Mouse (Mus musculus) limb, embryonic 12.5 days (tissue): Measurements from ENCODE around the gene Slc22a18. TPM values are rescaled to one million over a fixed set of nuclear protein-coding genes. Genes with fewer than 3 reads are reported as not detected.

Experiments
- ATAC-seq: fragments of 200-750 bp; cut with Nextera tagmentation; 2 replicates; pipeline ENCODE4 v1.8.0; 2017; ENCODE audit warnings: low read depth, moderate TSS enrichment; ENCODE audit not compliant: insufficient number of reproducible peaks, insufficient read depth, low FRiP score, low TSS enrichment
- H3K27ac ChIP-seq: fragments of 300-500 bp; sonication (generic); 2 replicates; pipeline ENCODE4 v1.5.1; 2016; ENCODE audit warnings: mild to moderate bottlenecking, moderate library complexity
- H3K27me3 ChIP-seq: fragments of 300-500 bp; sonication (generic); 2 replicates; pipeline ENCODE4 v1.6.1; 2016; ENCODE audit warnings: mild to moderate bottlenecking, moderate library complexity
- H3K36me3 ChIP-seq: fragments of 300-500 bp; sonication (generic); 2 replicates; pipeline ENCODE4 v1.6.1; 2016; ENCODE audit warnings: mild to moderate bottlenecking, moderate library complexity
- H3K4me1 ChIP-seq: fragments of 300-500 bp; sonication (generic); replicated peaks from 2 replicates; pipeline ENCODE4 v1.6.1; 2016
- H3K4me2 ChIP-seq: fragments of 300-500 bp; sonication (generic); 2 replicates; pipeline ENCODE4 v1.6.1; 2016; ENCODE audit warnings: mild to moderate bottlenecking, moderate library complexity
- H3K4me3 ChIP-seq: fragments of 300-500 bp; sonication (generic); replicated peaks from 2 replicates; pipeline ENCODE4 v1.5.1; 2016; ENCODE audit warnings: mild to moderate bottlenecking
- H3K9ac ChIP-seq: fragments of 300-500 bp; sonication (generic); replicated peaks from 2 replicates; pipeline ENCODE4 v1.6.1; 2016; ENCODE audit warnings: mild to moderate bottlenecking, moderate library complexity
- H3K9me3 ChIP-seq: fragments of 300-500 bp; sonication (generic); 2 replicates; pipeline ENCODE4 v1.6.1; 2016; ENCODE audit warnings: mild to moderate bottlenecking, moderate library complexity
- WGBS: fragments of 180-500 bp; shearing (Covaris S2); methylation state at CpG from one replicate; pipeline ENCODE4 v1.1.7; 2016; 5-methylcytosine and 5-hydroxymethylcytosine counted together
- polyA plus RNA-seq: library from polyadenylated mRNA; unstranded; fragments of >200 nt; fragmentation: Nextera tagmentation; extraction: Ambion mirVana; gene quantifications from 2 replicates; pipeline ENCODE4 v1.2.1, GENCODE M21; 2016

The Slc22a18 gene
- polyA plus RNA-seq, 1 experiment from 2014 or later, result 1.3 TPM

DNA sequence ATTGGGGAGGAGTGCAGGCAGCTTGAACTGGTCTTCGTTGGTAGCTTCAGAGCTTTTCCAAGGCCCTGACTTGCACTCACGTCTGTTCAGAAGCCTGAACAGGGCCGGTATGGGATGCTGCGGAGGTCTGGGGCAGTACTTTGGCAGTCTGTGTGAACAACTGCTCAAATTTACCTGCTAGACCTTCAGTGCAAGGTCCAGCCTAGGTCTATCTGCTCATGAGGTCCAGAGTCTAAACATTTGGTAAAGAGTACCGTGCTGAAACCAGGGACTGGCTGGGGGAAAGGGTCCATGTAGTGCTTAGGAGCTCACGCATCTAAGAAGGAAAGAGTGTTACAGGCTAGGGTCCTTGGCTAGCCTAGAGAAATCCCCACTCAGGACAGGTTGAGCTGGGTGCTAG lies 16.2 kb downstream of the Slc22a18 start:
- 82% methylated on average over 6 of the region's 6 CpGs for WGBS
- Histone ChIP-seq H3K9me3 (no peaks in the 10 kb centered on the region), H3K36me3 (no peaks in the 10 kb centered on the region), H3K4me2 (no peak overlapping the region), H3K4me3 (no peak overlapping the region), H3K27ac (no peak overlapping the region), H3K27me3 (peaks cover 11% of the 10 kb centered on the region), H3K9ac (no peak overlapping the region), H3K4me1 (no peaks in the 10 kb centered on the region; the same call in 1 of the 2 replicates)
- no peak for ATAC-seq

DNA sequence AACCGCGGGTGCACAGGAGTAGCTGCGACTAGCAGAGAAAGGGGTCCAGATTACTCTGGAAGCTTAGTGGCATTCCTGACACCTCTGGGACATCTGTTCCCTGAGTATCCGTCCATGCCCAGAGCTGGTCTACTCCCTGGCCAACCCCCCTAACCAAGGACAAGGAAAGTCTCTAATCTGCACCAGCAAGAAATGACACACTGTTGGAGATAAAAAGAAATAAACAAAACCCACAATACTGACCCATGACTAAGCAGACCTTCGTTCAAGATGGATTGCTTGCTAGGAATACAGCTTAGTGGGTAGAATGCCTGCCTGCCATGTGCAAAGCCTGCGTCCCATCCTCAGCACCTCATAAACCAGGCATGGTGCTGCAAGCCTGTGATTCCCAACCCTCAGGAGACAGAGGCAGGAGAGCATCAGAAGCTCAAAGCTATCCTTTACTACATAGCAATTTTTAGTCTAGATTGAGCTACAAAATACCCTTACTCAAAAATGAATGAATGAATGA lies 20.1 kb downstream of the Slc22a18 start:
- Histone ChIP-seq H3K9ac (no peak overlapping the region), H3K4me3 (no peak overlapping the region), H3K4me1 (no peaks in the 10 kb centered on the region; the same call in 1 of the 2 replicates), H3K27me3 (peaks cover 27% of the 10 kb centered on the region; the same call in 1 of the 2 replicates), H3K27ac (no peak overlapping the region), H3K9me3 (no peaks in the 10 kb centered on the region), H3K36me3 (no peaks in the 10 kb centered on the region), H3K4me2 (no peak overlapping the region)
- ATAC-seq, result no peak
- WGBS, result 62% methylated on average over 6 of the region's 6 CpGs

- no peak overlapping the region for H3K9ac ChIP-seq
- ATAC-seq, result no peak
- H3K9me3 ChIP-seq, result no peaks in the 10 kb centered on the region
- H3K27ac ChIP-seq, result no peak overlapping the region
- H3K4me1 ChIP-seq, result no peaks in the 10 kb centered on the region; the same call in 1 of the 2 replicates
- H3K27me3 ChIP-seq, result peaks cover 32% of the 10 kb centered on the region
- no peak overlapping the region for H3K4me2 ChIP-seq
- WGBS, result 80% methylated on average over 8 of the region's 8 CpGs
- H3K4me3 ChIP-seq, result no peak overlapping the region
- H3K36me3 ChIP-seq, result no peaks in the 10 kb centered on the region
Measured at GRCm38 (mm10) chr7:143495104-143495961, 21.8 kb downstream of the Slc22a18 start.

GRCm38 (mm10) chr7:143498584-143498983 lies 25.0 kb downstream of the Slc22a18 start:
- ATAC-seq, result no peak
- 86% methylated on average over 4 of the region's 4 CpGs for WGBS

DNA sequence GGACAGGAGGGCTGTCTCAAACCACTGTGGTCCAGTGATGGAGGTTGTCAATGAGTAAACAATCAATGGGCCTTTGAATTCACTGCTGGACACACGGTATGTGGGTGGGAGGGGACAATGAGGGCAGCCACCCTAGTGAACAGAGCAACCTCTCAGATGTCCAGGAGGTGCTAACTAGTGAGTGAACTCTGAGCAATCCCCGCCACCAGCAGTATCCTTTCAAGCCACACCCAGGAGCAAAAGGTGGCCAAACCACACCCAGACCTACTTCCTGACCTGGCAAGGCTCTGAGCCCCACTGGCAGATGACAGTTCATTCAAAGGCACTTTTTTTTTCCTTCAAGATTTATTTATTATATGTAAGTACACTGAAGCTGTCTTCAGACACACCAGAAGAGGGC lies 27.4 kb downstream of the Slc22a18 start:
- no peak overlapping the region for H3K27ac ChIP-seq
- WGBS, result 21% methylated on average over 2 of the region's 2 CpGs
- peak overlapping the region; percentile 43 for H3K4me3 ChIP-seq
- H3K4me1 ChIP-seq, result peaks cover 4% of the 10 kb centered on the region
- H3K9ac ChIP-seq, result no peak overlapping the region
- no peaks in the 10 kb centered on the region for H3K9me3 ChIP-seq
- ATAC-seq, result no peak
- peaks cover 82% of the 10 kb centered on the region for H3K27me3 ChIP-seq
- H3K4me2 ChIP-seq, result 0 out of 2 replicates have a peak overlapping the region, but pooled peaks have one; percentile 76
- no peaks in the 10 kb centered on the region for H3K36me3 ChIP-seq

More at GRCm38 (mm10) chr7:143498584-143498983, 25.0 kb downstream of the Slc22a18 start:
- Histone ChIP-seq H3K9me3 (no peaks in the 10 kb centered on the region), H3K27me3 (peaks cover 65% of the 10 kb centered on the region), H3K4me2 (no peak overlapping the region), H3K27ac (no peak overlapping the region), H3K4me3 (no peak overlapping the region), H3K4me1 (peaks cover 4% of the 10 kb centered on the region), H3K9ac (no peak overlapping the region), H3K36me3 (no peaks in the 10 kb centered on the region)

DNA sequence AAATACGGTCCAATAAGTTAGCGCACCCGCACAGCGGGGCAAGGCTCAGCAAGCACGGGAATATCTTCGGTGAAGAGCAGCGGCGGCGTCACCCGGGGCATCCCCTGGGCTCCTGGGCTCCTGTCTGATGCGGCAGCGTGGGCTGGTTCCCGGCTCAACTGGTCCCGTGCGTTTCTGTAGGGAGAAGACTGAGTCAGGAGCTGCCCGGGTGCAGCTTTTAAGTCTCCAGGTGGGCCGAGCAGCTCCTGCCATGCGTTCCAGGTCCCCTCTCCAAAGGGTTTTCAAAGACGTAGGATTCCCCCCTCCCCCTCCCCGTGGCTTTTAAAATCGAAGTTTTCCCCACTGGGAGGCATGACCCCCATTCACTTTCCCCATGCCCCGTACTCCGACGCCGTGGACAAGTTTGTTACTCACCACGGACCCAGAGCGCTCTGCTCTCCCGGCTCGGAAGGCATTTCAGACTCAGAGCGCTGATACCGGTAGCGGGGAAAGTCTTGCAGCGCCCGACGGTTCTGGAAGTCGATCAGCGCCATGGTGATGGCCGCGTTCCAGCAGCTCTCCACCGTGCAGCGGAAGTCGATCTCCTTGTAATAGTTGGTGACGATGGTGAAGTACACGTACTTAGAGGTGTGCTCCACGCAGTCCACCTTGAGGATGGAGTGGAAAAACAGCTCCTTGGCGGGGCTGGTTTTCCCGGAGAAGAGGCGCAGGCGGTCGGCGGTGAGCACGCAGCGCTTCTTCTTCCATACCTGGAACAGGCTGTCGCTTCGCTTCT lies 28.3 kb downstream of the Slc22a18 start:
- WGBS, result 3% methylated on average over 55 of the region's 55 CpGs
- Histone ChIP-seq H3K4me1 (peaks cover 4% of the 10 kb centered on the region), H3K9me3 (no peaks in the 10 kb centered on the region), H3K9ac (peak overlapping the region; percentile 50), H3K27ac (no peak overlapping the region), H3K4me2 (peak overlapping the region; percentile 76), H3K27me3 (peaks cover 82% of the 10 kb centered on the region), H3K36me3 (no peaks in the 10 kb centered on the region), H3K4me3 (peak overlapping the region; percentile 43)
- no peak for ATAC-seq

GRCm38 (mm10) chr7:143502418-143503200 lies 29.1 kb downstream of the Slc22a18 start, which contains the start of gene Phlda2:
TSS of gene Phlda2 (minus strand) at chr7:143503150.
- ATAC-seq, result peak; percentile 43; the same call in 1 of the 2 replicates
- H3K9me3 ChIP-seq, result no peaks in the 10 kb centered on the region
- WGBS, result 3% methylated on average over 51 of the region's 51 CpGs
- H3K4me3 ChIP-seq, result peak within 1 kb of the TSS; percentile 43
- H3K4me2 ChIP-seq, result peak within 1 kb of the TSS; percentile 76
- H3K36me3 ChIP-seq, result no peaks in the 10 kb centered on the region
- peaks cover 4% of the 10 kb centered on the region for H3K4me1 ChIP-seq
- peaks cover 75% of the 10 kb centered on the region for H3K27me3 ChIP-seq
- peak within 1 kb of the TSS; percentile 50 for H3K9ac ChIP-seq
- no peak within 1 kb of the TSS for H3K27ac ChIP-seq

DNA sequence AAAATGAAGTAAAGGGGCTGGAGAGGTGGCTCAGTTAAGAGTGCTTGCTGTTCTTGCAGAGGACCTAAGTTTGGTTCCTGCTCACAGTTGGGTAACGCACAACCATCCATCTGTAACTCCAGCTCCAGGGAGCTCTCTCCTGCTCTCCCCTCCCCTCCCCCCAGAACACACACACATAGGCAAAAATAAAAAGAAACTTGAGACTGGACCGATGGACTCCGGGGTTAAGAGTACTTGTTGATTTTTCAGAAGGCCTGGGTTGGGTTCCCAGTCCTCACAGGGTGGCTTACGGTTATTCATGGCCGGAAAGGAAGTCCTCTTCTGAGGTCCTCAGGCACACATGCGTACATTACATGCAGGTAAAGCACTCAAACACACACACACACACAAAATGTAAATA lies 30.4 kb downstream of the Slc22a18 start:
- WGBS, result 86% methylated on average over 6 of the region's 6 CpGs
- no peaks in the 10 kb centered on the region for H3K9me3 ChIP-seq
- H3K9ac ChIP-seq, result no peak overlapping the region
- H3K4me1 ChIP-seq, result peaks cover 4% of the 10 kb centered on the region
- no peaks in the 10 kb centered on the region for H3K36me3 ChIP-seq
- no peak overlapping the region for H3K4me3 ChIP-seq
- ATAC-seq, result no peak
- H3K27ac ChIP-seq, result no peak overlapping the region
- H3K27me3 ChIP-seq, result peaks cover 63% of the 10 kb centered on the region
- H3K4me2 ChIP-seq, result no peak overlapping the region

DNA sequence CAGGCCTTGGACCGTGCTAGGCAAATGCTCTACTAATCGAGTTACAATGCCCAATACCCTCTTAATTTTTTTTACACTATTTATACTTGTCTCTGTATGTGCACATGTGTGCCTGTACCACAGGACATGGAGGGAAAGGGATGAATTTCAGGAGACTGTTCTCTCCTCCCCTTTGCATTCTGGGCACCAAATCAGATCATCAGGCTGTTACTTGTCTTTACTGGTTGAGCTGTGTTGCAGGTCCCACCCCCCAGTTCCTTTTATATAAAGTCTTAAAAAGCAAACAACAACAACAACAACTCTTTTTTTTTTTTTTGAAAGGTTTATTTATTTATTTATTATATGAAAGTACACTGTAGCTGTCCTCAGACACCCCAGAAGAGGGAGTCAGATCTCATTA lies 31.9 kb downstream of the Slc22a18 start:
- no peak for ATAC-seq
- Histone ChIP-seq H3K4me2 (no peak overlapping the region), H3K9me3 (no peaks in the 10 kb centered on the region), H3K9ac (no peak overlapping the region), H3K4me3 (no peak overlapping the region), H3K36me3 (no peaks in the 10 kb centered on the region), H3K27me3 (peaks cover 49% of the 10 kb centered on the region), H3K27ac (no peak overlapping the region), H3K4me1 (peaks cover 4% of the 10 kb centered on the region)
- 92% methylated on average over 2 of the region's 2 CpGs for WGBS

DNA sequence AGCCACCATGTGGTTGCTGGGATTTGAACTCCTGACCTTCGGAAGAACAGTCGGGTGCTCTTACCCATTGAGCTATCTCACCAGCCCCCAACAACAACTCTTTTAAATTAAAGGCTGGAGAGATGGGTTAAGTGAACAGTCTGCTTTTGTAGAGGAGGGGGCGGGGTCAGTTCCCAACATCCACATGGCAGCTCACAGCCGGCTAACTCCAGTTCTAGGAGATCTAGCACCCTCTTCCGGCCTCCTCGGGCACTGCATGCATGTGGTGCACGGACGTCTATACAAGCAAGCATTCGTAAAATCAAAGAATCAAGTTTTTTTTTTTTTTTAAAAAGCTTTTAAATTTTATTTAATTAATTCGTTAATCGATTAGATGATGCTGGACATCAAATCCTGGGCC lies 32.3 kb downstream of the Slc22a18 start:
- Histone ChIP-seq H3K9ac (no peak overlapping the region), H3K27me3 (peaks cover 45% of the 10 kb centered on the region), H3K27ac (no peak overlapping the region), H3K4me2 (no peak overlapping the region), H3K9me3 (no peaks in the 10 kb centered on the region), H3K36me3 (no peaks in the 10 kb centered on the region), H3K4me3 (no peak overlapping the region), H3K4me1 (peaks cover 4% of the 10 kb centered on the region)
- no peak for ATAC-seq
- 26% methylated on average over 11 of the region's 11 CpGs for WGBS
